Mouse (Mus musculus): ENCODE data around the gene Orc2.
A peak's percentile ranks its signal among the peaks of the same experiment; 100 is the strongest.

The Orc2 gene

GRCm38 (mm10) chr1:58423371-58424248, 81.3 kb downstream of the Orc2 start, which contains the start of gene Clk1:
Gene Clk1 (minus strand): TSS chr1:58424066.
- peak; percentile 98 for DNase-seq

GRCm38 (mm10) chr1:58422879-58423278, 82.0 kb downstream of the Orc2 start:
- DNase-seq: peak; percentile 90

- no peak for DNase-seq
These were observed 83.9 kb downstream of the Orc2 start for GRCm38 (mm10) chr1:58420961-58421360.

DNA sequence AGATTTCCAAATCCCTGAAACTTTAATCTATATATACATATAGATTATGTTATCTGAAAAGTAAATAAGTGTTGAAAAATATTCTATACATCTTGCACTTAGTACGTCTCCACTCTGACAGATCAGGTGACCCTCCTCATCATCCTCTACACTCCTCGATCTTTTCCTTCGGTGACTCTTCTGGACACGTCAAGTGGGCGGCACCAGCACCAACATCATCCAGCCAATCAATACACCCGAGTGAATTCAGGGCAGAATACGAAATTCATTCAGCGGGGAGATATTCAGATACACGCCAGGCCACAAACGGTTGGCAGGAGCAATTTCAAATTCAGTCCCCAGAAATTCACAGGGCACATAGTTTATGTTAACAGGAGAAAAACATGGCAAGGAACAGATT, 84.9 kb downstream of the Orc2 start:
- DNase-seq: no peak

DNA sequence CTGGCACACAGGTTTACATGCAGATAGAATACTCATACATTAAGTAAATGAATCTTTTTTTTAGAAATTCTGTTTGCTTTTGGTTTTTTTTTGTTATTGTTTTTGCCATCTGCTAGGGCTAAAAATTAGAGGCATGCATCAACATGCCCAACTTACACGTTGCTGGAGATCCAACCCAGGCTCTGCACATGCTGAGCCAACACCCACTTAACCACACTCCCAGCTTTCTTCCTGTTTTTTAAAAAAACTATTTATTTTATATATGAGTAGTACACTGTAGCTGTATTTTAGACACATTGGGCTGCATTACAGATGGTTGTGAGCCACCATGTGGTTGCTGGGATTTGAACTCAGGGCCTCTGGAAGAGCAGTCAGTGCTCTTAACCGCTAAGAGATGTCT, 88.9 kb downstream of the Orc2 start:
- no peak for DNase-seq

- DNase-seq: no peak
These were observed 89.5 kb downstream of the Orc2 start for GRCm38 (mm10) chr1:58415442-58415841.

Measured in lung, postnatal 36 days (tissue).